Mouse (Mus musculus) intestine, postnatal 0 days (tissue): ENCODE results near the gene Rasal2. TPM values are rescaled to one million over a fixed set of nuclear protein-coding genes. Genes with fewer than 3 reads are reported as not detected.
A peak's percentile ranks its signal among the peaks of the same experiment; 100 is the strongest.

Experiments
- ATAC-seq: fragments of 200-750 bp; cut with Nextera tagmentation; 2 replicates; pipeline ENCODE4 v1.8.0; 2017; ENCODE audit warnings: mild to moderate bottlenecking, moderate TSS enrichment, moderate library complexity
- H3K27ac ChIP-seq: fragments of 300-500 bp; sonication (generic); 2 replicates; pipeline ENCODE4 v1.5.1; 2014; ENCODE audit warnings: mild to moderate bottlenecking, low read depth, low read length, moderate library complexity
- H3K27me3 ChIP-seq: fragments of 300-500 bp; sonication (generic); replicated peaks from 2 replicates; pipeline ENCODE4 v1.6.1; 2014; ENCODE audit warnings: low read length, mixed read lengths; ENCODE audit not compliant: control insufficient read depth, insufficient read depth
- H3K36me3 ChIP-seq: fragments of 300-500 bp; sonication (generic); 2 replicates; pipeline ENCODE4 v1.6.1; 2014; ENCODE audit warnings: mild to moderate bottlenecking, moderate library complexity; ENCODE audit not compliant: control insufficient read depth, insufficient read depth
- H3K4me1 ChIP-seq: fragments of 300-500 bp; sonication (generic); replicated peaks from 2 replicates; pipeline ENCODE4 v1.6.1; 2014; ENCODE audit warnings: antibody characterized with exemption, low read length, mixed read lengths; ENCODE audit not compliant: control insufficient read depth, insufficient read depth
- H3K4me2 ChIP-seq: fragments of 300-500 bp; sonication (generic); replicated peaks from 2 replicates; pipeline ENCODE4 v1.6.1; 2014; ENCODE audit warnings: low read depth, mild to moderate bottlenecking, moderate library complexity
- H3K4me3 ChIP-seq: fragments of 300-500 bp; sonication (generic); 2 replicates; pipeline ENCODE4 v1.5.1; 2014; ENCODE audit warnings: low read depth, low read length
- H3K9ac ChIP-seq: fragments of 300-500 bp; sonication (generic); 2 replicates; pipeline ENCODE4 v1.6.1; 2014; ENCODE audit warnings: mild to moderate bottlenecking, low read depth, low read length
- H3K9me3 ChIP-seq: fragments of 300-500 bp; sonication (generic); 2 replicates; pipeline ENCODE4 v1.6.1; 2016; ENCODE audit warnings: mixed run types; ENCODE audit not compliant: control insufficient read depth
- CTCF ChIP-seq: sonication (generic); IDR thresholded peaks from 2 replicates; pipeline ENCODE4 v1.5.1; 2016; ENCODE audit warnings: low read depth, mild to moderate bottlenecking, control low read depth, antibody characterized with exemption, moderate library complexity
- WGBS: fragments of 180-500 bp; shearing (Covaris S2); extraction: QIAGEN DNeasy Blood & Tissue Kit; methylation state at CpG from one replicate; pipeline ENCODE4 v1.1.7; 2014; 5-methylcytosine and 5-hydroxymethylcytosine counted together
- polyA plus RNA-seq: library from polyadenylated mRNA; unstranded; fragments of >200 nt; fragmentation: Nextera tagmentation; extraction: Ambion mirVana; gene quantifications from 2 replicates; pipeline ENCODE4 v1.2.1, GENCODE M21; 2015

Gene Rasal2
- polyA plus RNA-seq, 1 experiment from 2014 or later = 5.3 TPM

DNA sequence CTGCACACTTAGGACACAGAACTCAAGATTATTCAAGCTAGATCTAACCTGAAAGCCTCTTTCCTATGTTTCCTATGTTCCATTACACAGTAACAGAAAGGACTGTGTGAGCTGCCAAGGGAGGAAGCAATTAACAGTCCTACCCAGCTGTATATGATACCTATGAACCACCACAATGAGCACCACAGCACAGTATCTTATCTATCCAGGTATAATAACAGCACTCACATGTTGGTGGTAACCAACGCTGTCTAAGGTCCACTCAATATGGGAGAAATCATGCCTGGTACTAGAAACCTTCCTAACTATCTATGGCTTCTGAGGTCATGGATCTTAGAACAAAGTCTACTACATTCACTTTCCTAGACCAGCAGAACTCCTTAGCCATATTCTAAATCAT is 89.3 kb downstream of the Rasal2 start:
- Histone ChIP-seq H3K27ac (no peak overlapping the region), H3K9me3 (no peaks in the 10 kb centered on the region), H3K36me3 (no peaks in the 10 kb centered on the region), H3K4me3 (no peak overlapping the region), H3K9ac (no peak overlapping the region), H3K4me2 (no peak overlapping the region), H3K4me1 (no peaks in the 10 kb centered on the region), H3K27me3 (no peaks in the 10 kb centered on the region)
- peak; percentile 98 for ATAC-seq
- TF ChIP-seq CTCF = no peak
- 54% methylated on average over 1 of the region's 1 CpGs for WGBS

DNA sequence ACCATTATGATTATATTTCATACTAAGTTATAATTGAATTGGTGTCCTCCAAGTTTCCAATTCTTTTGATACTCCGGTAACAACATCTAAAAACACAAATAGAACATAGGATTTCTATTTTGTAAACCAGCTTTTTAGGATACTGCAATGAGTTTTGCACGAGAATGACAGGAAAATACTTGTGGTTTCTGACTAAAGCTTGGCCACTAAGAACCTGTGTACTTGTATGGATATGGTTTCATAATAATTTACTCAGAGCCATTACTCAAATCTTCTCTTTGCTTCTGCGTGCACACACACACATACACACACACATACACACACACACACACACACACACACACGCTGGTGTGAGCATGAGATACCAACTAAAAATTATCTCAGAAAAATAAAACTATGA is 93.5 kb downstream of the Rasal2 start:
- WGBS = 94% methylated on average over 4 of the region's 4 CpGs
- Histone ChIP-seq H3K4me1 (no peaks in the 10 kb centered on the region), H3K36me3 (no peaks in the 10 kb centered on the region), H3K9ac (no peak overlapping the region), H3K4me2 (no peak overlapping the region), H3K9me3 (no peaks in the 10 kb centered on the region), H3K27ac (no peak overlapping the region), H3K27me3 (no peaks in the 10 kb centered on the region), H3K4me3 (no peak overlapping the region)
- TF ChIP-seq CTCF = no peak
- ATAC-seq = no peak

DNA sequence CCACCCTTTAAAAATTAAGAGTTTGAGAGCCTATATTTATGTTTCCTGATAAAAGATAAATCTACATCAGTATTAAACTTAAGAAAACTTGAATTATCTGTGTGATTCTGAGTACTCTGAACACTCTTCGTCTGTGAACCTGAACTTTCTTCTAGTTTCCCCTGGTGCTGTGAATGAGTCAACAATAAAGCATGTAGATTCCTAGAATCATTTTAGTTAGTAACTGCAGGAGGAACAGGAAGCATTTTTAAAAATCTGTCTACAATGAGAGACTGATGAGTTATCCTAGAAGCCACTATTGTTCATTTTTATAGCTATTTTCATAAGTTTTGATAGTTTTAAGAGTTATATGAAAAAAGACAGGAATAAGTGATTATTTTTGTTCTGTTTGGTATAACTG is 111.1 kb downstream of the Rasal2 start:
- ATAC-seq = no peak
- H3K9ac ChIP-seq = no peak overlapping the region
- H3K4me3 ChIP-seq = no peak overlapping the region
- H3K4me1 ChIP-seq = no peaks in the 10 kb centered on the region
- no peaks in the 10 kb centered on the region for H3K9me3 ChIP-seq
- no peaks in the 10 kb centered on the region for H3K36me3 ChIP-seq
- H3K27me3 ChIP-seq = no peaks in the 10 kb centered on the region
- TF ChIP-seq CTCF = no peak
- H3K4me2 ChIP-seq = no peak overlapping the region
- no peak overlapping the region for H3K27ac ChIP-seq
- WGBS = 59% methylated on average over 1 of the region's 1 CpGs

DNA sequence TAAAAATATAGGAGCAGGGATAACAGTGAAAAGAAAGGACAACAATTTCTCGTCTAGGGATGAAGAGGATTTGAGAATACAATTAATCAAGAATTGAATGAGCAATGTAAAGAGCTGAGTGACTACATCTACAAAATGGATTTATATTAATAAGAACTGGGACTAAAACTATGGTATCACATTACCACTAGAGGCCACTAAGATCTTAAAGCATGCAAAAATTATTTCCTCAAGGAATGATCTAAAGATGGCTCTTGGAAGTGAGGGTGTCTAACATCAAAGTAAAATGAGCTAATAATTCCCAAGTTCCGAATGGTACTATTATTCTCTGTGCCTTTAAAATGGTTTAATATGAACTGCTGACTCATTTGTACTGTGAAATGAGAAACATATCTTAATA is 112.8 kb downstream of the Rasal2 start:
- peak; percentile 62 for TF ChIP-seq CTCF
- Histone ChIP-seq H3K9ac (no peak overlapping the region), H3K4me3 (no peak overlapping the region), H3K4me2 (no peak overlapping the region), H3K4me1 (no peaks in the 10 kb centered on the region), H3K27ac (no peak overlapping the region), H3K9me3 (no peaks in the 10 kb centered on the region), H3K27me3 (no peaks in the 10 kb centered on the region), H3K36me3 (no peaks in the 10 kb centered on the region)
- no peak for ATAC-seq
- WGBS = 78% methylated on average over 2 of the region's 2 CpGs

DNA sequence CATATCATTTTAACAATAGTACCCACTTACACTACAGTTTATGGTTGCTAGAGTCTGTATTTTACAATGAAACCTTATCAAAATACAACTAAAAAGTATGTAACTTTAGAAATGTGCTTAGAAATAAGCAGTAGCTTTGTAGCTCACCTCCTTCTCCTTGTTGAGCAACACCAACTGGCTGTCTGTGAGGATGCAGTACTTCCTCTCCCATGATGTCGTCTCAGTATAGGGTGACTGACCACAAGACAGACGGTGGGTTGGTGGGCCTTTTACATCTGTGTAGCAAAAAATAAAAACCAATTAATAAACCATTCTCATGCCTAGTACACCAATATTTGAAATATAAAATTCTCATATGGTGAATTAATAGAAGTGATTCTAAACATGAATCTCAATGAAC is 113.4 kb downstream of the Rasal2 start:
- H3K4me3 ChIP-seq = no peak overlapping the region
- ATAC-seq = no peak
- no peak overlapping the region for H3K9ac ChIP-seq
- H3K27ac ChIP-seq = no peak overlapping the region
- H3K27me3 ChIP-seq = no peaks in the 10 kb centered on the region
- H3K36me3 ChIP-seq = no peaks in the 10 kb centered on the region
- 77% methylated on average over 2 of the region's 2 CpGs for WGBS
- no peak for TF ChIP-seq CTCF
- H3K4me2 ChIP-seq = no peak overlapping the region
- H3K4me1 ChIP-seq = no peaks in the 10 kb centered on the region
- no peaks in the 10 kb centered on the region for H3K9me3 ChIP-seq

DNA sequence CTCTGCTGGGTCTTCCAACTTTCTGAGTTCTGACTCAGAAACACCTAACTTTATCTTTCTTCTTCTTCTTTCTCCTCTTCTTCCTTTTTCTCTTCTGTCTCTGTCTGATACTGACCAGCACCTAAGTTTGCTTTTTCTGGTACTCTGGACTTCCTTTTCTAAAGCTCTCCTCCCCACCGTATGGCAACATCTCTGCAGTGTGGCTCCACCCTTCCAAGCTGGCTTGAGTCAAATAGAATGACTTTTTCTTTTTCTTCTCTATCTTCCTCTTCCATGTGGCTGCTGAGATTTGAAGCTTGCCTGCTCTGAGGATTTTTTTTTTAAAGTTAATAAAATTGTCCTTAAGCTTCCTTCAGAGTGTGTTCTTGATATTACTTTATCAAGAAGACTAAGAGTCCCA is 115.3 kb downstream of the Rasal2 start:
- TF ChIP-seq CTCF = no peak
- no peaks in the 10 kb centered on the region for H3K27me3 ChIP-seq
- 53% methylated on average over 1 of the region's 1 CpGs for WGBS

DNA sequence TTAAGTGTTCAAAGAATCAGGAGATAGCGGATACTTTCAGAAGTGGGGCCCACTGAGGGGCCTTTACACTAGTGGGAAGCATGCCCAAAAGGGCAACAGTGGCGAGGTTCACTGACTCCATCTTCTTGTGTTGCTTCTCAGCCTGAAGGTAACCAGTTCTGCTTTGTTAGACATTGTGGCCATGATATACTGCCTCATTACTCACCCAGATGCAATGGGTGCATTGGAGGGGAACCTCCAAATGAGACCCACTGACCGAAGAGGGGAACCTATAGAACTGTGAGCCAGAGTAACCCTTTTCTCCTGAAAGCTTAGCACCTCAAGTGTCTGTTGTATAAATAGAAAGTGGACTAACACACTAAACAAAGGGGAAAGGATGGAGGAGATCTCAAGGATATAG is 116.5 kb downstream of the Rasal2 start:
- no peaks in the 10 kb centered on the region for H3K36me3 ChIP-seq
- no peaks in the 10 kb centered on the region for H3K9me3 ChIP-seq
- 86% methylated on average over 3 of the region's 3 CpGs for WGBS
- no peak for TF ChIP-seq CTCF
- H3K9ac ChIP-seq = no peak overlapping the region
- H3K27ac ChIP-seq = no peak overlapping the region
- H3K4me1 ChIP-seq = no peaks in the 10 kb centered on the region
- H3K4me2 ChIP-seq = no peak overlapping the region
- H3K4me3 ChIP-seq = no peak overlapping the region
- no peak for ATAC-seq
- no peaks in the 10 kb centered on the region for H3K27me3 ChIP-seq

More for the DNA sequence above, 115.3 kb downstream of the Rasal2 start:
- no peak overlapping the region for H3K9ac ChIP-seq
- ATAC-seq = no peak
- no peak overlapping the region for H3K4me3 ChIP-seq
- no peaks in the 10 kb centered on the region for H3K9me3 ChIP-seq
- H3K4me1 ChIP-seq = no peaks in the 10 kb centered on the region
- no peak overlapping the region for H3K4me2 ChIP-seq
- H3K36me3 ChIP-seq = no peaks in the 10 kb centered on the region
- H3K27ac ChIP-seq = no peak overlapping the region
